Mouse (Mus musculus) neural tube, embryonic 15.5 days (tissue): ENCODE results near the gene Slx1b. TPM values are rescaled to one million over a fixed set of nuclear protein-coding genes. Genes with fewer than 3 reads are reported as not detected.
"Not testable (repeated sequence)": the region's sequence is repeated elsewhere in the genome, so short reads cannot be mapped to it uniquely, and the experiment has no call there.

Experiments used
- ATAC-seq: fragments of 200-750 bp; cut with Nextera tagmentation; 2 replicates; pipeline ENCODE4 v1.8.0; 2017; ENCODE audit warnings: mild to moderate bottlenecking, moderate TSS enrichment, moderate library complexity; ENCODE audit not compliant: low FRiP score
- H3K27ac ChIP-seq: fragments of 300-500 bp; sonication (generic); replicated peaks from 2 replicates; pipeline ENCODE4 v1.5.1; 2015; ENCODE audit warnings: mild to moderate bottlenecking, inconsistent platforms
- H3K27me3 ChIP-seq: fragments of 300-500 bp; sonication (generic); replicated peaks from 2 replicates; pipeline ENCODE4 v1.6.1; 2015; ENCODE audit warnings: inconsistent platforms
- H3K36me3 ChIP-seq: fragments of 300-500 bp; sonication (generic); 2 replicates; pipeline ENCODE4 v1.6.1; 2015; ENCODE audit warnings: inconsistent platforms
- H3K4me1 ChIP-seq: fragments of 300-500 bp; sonication (generic); 2 replicates; pipeline ENCODE4 v1.6.1; 2015; ENCODE audit warnings: inconsistent platforms
- H3K4me2 ChIP-seq: fragments of 300-500 bp; sonication (generic); 2 replicates; pipeline ENCODE4 v1.6.1; 2015; ENCODE audit warnings: inconsistent platforms, mild to moderate bottlenecking, moderate library complexity
- H3K4me3 ChIP-seq: fragments of 300-500 bp; sonication (generic); replicated peaks from 2 replicates; pipeline ENCODE4 v1.5.1; 2015; ENCODE audit warnings: mild to moderate bottlenecking, inconsistent platforms
- H3K9ac ChIP-seq: fragments of 300-500 bp; sonication (generic); replicated peaks from 2 replicates; pipeline ENCODE4 v1.6.1; 2015; ENCODE audit warnings: mild to moderate bottlenecking, inconsistent platforms
- H3K9me3 ChIP-seq: fragments of 300-500 bp; sonication (generic); replicated peaks from 2 replicates; pipeline ENCODE4 v1.6.1; 2016; ENCODE audit warnings: inconsistent platforms
- WGBS: fragments of 180-500 bp; shearing (Covaris S2); methylation state at CpG from one replicate; pipeline ENCODE4 v1.1.7; 2015; ENCODE audit warnings: mixed read lengths; 5-methylcytosine and 5-hydroxymethylcytosine counted together
- polyA plus RNA-seq: library from polyadenylated mRNA; unstranded; fragments of >200 nt; fragmentation: Nextera tagmentation; extraction: Ambion mirVana; gene quantifications from 2 replicates; pipeline ENCODE4 v1.2.1, GENCODE M21; 2015

The Slx1b gene
- 13.9 and 18.2 TPM in 2 replicates for polyA plus RNA-seq

DNA sequence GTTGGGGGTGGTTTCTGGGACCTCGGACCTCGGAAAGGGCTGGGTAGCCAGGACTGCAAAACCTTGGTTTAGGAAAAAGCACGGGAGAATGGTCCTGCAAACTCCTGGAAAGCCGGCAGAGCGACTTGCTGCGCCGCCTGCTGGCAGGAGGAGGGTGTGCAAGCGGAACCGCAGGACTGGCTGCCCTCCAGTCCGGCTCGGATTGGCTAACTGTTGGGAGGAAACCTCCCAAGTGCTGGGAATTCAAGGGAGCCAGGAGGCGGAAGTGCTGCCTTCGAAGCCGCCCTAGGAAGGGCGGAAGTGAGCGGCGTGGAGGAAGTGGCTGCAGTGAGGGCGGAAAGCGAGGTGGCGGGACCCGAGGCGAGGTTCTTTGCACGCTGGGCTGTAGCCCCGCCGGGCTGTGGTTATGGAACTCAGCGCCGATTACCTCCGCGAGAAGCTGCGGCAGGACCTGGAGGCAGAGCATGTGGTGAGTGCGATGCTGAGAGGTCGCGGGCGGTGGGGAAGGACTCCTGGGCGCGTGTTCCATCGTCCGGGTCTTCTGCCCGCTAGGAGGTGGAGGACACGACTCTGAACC lies at the start of gene Slx1b:
Gene Slx1b, minus strand, starts transcription at position 154 of the 577 bp plus-strand sequence.
- Histone ChIP-seq H3K4me3 (peak within 1 kb of the TSS; percentile 88), H3K9ac (peak within 1 kb of the TSS; percentile 97), H3K9me3 (no peaks in the 10 kb centered on the region), H3K4me2 (peak within 1 kb of the TSS; percentile 95), H3K27ac (peak within 1 kb of the TSS; percentile 97), H3K36me3 (peaks cover 46% of the 10 kb centered on the region), H3K27me3 (no peaks in the 10 kb centered on the region), H3K4me1 (peaks cover 50% of the 10 kb centered on the region)
- peak; percentile 96 for ATAC-seq
- WGBS = 0% methylated on average over 40 of the region's 40 CpGs

DNA sequence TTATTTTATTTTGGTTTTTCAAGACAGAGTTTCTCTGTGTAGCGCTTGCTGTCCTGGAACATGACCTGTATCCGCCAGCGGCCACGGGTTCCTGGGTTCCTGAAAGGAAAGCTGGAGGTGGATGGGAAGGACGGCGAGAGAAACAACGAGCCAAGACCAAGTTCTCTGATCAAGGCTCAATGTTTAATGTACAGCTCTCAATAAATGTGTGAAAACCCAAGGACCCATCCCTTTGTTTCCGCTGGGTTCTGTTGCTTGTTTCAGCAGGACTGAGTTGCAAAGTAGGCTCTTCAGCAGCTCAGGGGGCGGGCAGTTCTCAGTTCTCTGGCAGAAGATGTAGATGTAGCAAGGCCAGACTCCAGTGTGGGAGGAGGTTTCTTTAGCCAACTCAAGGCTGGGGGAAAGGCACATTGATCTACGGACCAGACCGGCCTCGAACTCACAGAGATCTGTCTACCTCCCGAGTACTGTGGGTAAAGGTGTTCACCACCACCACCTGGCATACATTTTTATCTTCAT lies 46.4 kb upstream of the Slx1b start:
- Histone ChIP-seq H3K27ac (no peak overlapping the region), H3K9me3 (no peaks in the 10 kb centered on the region), H3K9ac (no peak overlapping the region), H3K36me3 (no peaks in the 10 kb centered on the region), H3K27me3 (no peaks in the 10 kb centered on the region), H3K4me3 (no peak overlapping the region), H3K4me1 (no peaks in the 10 kb centered on the region), H3K4me2 (no peak overlapping the region)
- WGBS = 94% methylated on average over 13 of the region's 13 CpGs
- ATAC-seq = no peak

DNA sequence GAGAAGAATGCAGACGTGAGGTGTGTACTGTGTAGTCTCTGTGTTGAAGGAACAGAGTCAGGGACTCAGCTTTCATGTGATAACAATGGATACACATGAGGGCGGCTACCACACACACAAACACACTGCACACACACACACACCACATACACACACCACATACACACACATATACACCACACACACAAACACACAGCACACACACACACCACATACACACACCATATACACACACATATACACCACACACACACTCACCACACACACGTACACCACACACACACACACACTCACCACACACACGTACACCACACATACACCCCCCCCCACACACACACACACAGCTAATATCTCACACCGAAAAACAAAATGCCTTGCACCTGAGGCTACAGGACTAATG lies 45.9 kb upstream of the Slx1b start:
- Histone ChIP-seq H3K27me3 (no peaks in the 10 kb centered on the region), H3K27ac (no peak overlapping the region), H3K9me3 (no peaks in the 10 kb centered on the region), H3K4me1 (no peaks in the 10 kb centered on the region), H3K9ac (no peak overlapping the region), H3K36me3 (no peaks in the 10 kb centered on the region), H3K4me3 (no peak overlapping the region), H3K4me2 (no peak overlapping the region)
- ATAC-seq = no peak
- 89% methylated on average over 5 of the region's 5 CpGs for WGBS

- Histone ChIP-seq H3K9me3 (no peaks in the 10 kb centered on the region), H3K36me3 (no peaks in the 10 kb centered on the region), H3K4me2 (no peak overlapping the region), H3K9ac (no peak overlapping the region), H3K27me3 (no peaks in the 10 kb centered on the region), H3K4me1 (no peaks in the 10 kb centered on the region), H3K27ac (no peak overlapping the region), H3K4me3 (no peak overlapping the region)
- 80% methylated on average over 5 of the region's 5 CpGs for WGBS
- ATAC-seq = no peak
Measured at GRCm38 (mm10) chr7:126740977-126741376, 45.4 kb upstream of the Slx1b start.

DNA sequence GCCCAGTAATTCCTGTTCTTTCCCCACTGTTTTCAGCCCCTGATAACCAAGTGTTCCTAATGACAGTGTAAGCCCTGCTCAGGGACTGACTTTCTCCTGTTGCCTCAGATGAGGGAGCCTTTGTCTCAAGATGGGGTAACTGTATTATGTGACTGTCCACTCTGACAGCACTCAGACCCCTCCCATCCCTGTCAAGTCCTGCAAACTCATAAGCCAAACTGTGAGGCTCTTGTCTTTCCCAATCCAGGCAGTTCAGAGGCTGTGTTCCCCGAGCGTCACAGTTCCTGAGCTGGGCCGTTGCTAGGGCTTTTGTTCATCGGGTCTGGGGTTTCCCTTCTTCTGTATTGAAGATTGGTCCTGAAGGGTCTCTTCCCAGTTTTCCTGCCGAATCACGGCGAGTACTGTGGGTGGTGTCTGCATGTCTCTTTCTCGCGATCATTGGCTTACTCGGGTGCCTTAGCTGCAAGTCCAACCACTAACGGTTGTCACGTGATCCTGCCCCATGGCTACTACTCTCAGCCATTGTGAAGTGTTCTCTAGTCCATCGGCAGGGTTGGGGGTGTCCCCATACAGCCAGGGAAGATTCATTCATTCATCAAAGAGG lies 44.6 kb upstream of the Slx1b start:
- Histone ChIP-seq H3K36me3 (no peaks in the 10 kb centered on the region), H3K27me3 (no peaks in the 10 kb centered on the region), H3K9me3 (no peaks in the 10 kb centered on the region), H3K9ac (no peak overlapping the region), H3K4me3 (no peak overlapping the region), H3K4me1 (no peaks in the 10 kb centered on the region), H3K4me2 (no peak overlapping the region), H3K27ac (no peak overlapping the region)
- no peak for ATAC-seq
- WGBS = 78% methylated on average over 13 of the region's 13 CpGs

DNA sequence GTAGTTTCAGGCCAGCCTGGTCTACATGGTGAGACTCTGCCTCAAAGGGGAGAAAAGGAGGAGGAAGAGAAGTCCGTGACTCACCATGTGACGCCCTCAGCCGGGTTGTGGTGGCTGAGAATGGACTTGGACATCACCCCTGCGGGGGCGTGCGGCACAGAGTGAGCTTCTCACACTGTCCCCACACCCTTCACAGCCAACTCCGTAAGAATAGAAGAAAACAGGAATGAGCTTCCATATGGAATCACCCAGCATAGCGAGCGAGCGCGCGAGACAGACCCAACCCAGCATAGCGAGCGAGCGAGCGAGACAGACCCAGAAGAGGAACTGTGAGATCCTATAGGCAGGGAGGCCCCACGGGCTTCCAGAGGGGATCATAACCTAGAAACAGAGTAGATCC lies 44.0 kb upstream of the Slx1b start:
- WGBS = 87% methylated on average over 17 of the region's 17 CpGs
- no peaks in the 10 kb centered on the region for H3K9me3 ChIP-seq
- no peaks in the 10 kb centered on the region for H3K36me3 ChIP-seq
- ATAC-seq = no peak
- H3K4me1 ChIP-seq = no peaks in the 10 kb centered on the region
- H3K4me2 ChIP-seq = no peak overlapping the region
- H3K4me3 ChIP-seq = no peak overlapping the region
- no peak overlapping the region for H3K9ac ChIP-seq
- H3K27ac ChIP-seq = no peak overlapping the region
- H3K27me3 ChIP-seq = no peaks in the 10 kb centered on the region

DNA sequence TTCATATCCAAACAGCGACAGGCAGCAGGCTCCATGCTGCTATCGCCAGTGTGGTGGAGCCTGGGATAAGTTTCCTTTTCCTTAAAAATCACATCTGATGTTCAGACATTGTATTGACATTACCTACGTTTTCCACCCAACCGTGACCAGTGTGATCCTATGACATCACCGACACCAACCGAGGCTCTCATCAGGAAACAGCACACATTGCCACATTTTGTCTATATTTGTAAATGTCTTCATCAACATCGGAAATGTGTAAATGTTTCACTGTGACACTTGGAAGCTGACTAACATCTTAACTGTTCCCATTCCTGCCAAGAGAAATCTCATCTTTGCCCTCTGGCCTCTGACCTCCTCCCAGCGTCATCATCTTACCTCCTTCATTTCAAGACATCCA lies 40.5 kb upstream of the Slx1b start:
- 84% methylated on average over 8 of the region's 8 CpGs for WGBS
- H3K4me1 ChIP-seq = no peaks in the 10 kb centered on the region
- H3K36me3 ChIP-seq = no peaks in the 10 kb centered on the region
- no peak overlapping the region for H3K4me2 ChIP-seq
- no peaks in the 10 kb centered on the region for H3K9me3 ChIP-seq
- no peak for ATAC-seq
- H3K9ac ChIP-seq = no peak overlapping the region
- H3K27me3 ChIP-seq = no peaks in the 10 kb centered on the region
- H3K27ac ChIP-seq = no peak overlapping the region
- no peak overlapping the region for H3K4me3 ChIP-seq

GRCm38 (mm10) chr7:126730256-126730789 lies 34.7 kb upstream of the Slx1b start:
- H3K4me1 ChIP-seq, H3K27me3 ChIP-seq, H3K36me3 ChIP-seq, H3K27ac ChIP-seq, H3K9me3 ChIP-seq, ATAC-seq, H3K4me2 ChIP-seq, H3K9ac ChIP-seq, H3K4me3 ChIP-seq: not testable (repeated sequence)
- 87% methylated on average over 4 of the region's 4 CpGs for WGBS

GRCm38 (mm10) chr7:126725667-126726066 lies 30.1 kb upstream of the Slx1b start:
- 84% methylated on average over 5 of the region's 5 CpGs for WGBS
- no peak overlapping the region for H3K4me3 ChIP-seq
- no peak overlapping the region for H3K27ac ChIP-seq
- ATAC-seq = no peak
- no peaks in the 10 kb centered on the region for H3K9me3 ChIP-seq
- no peak overlapping the region for H3K4me2 ChIP-seq
- no peaks in the 10 kb centered on the region for H3K4me1 ChIP-seq
- no peak overlapping the region for H3K9ac ChIP-seq
- no peaks in the 10 kb centered on the region for H3K27me3 ChIP-seq
- H3K36me3 ChIP-seq = no peaks in the 10 kb centered on the region

DNA sequence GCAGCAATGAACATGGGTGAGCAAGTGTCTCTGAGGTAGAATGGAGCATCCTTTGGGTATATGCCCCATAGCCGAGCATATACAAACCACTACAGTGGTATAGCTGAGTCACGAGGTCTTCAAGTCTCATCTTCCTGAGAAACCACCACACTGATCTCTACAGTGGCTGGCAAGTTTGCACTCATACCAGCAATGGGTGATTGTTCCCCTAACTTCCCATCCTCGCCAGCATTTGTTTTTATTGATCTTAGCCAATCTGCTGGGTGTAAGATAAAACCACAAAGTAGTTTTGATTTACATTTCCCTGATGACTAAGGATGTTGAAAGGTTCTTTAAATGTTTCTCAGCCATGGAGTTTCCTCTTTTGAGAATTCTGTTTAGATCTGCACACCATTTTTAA lies 29.5 kb upstream of the Slx1b start:
- Histone ChIP-seq H3K36me3 (no peaks in the 10 kb centered on the region), H3K4me3 (no peak overlapping the region), H3K4me1 (no peaks in the 10 kb centered on the region), H3K4me2 (no peak overlapping the region), H3K9ac (no peak overlapping the region), H3K27ac (no peak overlapping the region), H3K27me3 (no peaks in the 10 kb centered on the region), H3K9me3 (no peaks in the 10 kb centered on the region)
- no peak for ATAC-seq
- WGBS = 80% methylated on average over 3 of the region's 3 CpGs

DNA sequence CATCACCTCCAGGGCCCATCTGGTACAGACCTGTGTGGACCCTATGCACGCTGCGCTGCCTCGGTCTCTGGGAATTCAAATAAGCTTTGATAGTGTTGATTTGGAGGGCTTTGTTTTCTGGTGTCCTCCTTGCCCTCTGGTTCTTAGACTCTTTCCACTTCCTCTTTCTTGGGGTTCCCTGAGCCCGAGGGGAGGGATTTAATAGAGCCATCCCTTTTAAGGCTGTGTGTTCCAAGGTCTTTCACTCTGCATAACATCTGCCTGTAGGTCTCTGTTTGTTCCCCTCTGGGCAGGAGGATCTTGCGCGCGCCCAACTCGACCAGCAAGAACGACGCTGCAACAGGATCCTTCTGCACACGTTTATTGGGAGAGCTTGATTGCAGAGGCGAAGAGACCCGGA lies 26.1 kb upstream of the Slx1b start:
- H3K4me2 ChIP-seq = no peak overlapping the region
- H3K9me3 ChIP-seq = no peaks in the 10 kb centered on the region
- H3K27me3 ChIP-seq = no peaks in the 10 kb centered on the region
- no peak overlapping the region for H3K27ac ChIP-seq
- H3K4me3 ChIP-seq = no peak overlapping the region
- ATAC-seq = no peak
- 93% methylated on average over 13 of the region's 13 CpGs for WGBS
- no peak overlapping the region for H3K9ac ChIP-seq
- H3K36me3 ChIP-seq = no peaks in the 10 kb centered on the region
- H3K4me1 ChIP-seq = no peaks in the 10 kb centered on the region

- Histone ChIP-seq H3K27ac (no peak overlapping the region), H3K9me3 (no peaks in the 10 kb centered on the region), H3K36me3 (no peaks in the 10 kb centered on the region), H3K4me2 (no peak overlapping the region), H3K4me1 (no peaks in the 10 kb centered on the region), H3K4me3 (no peak overlapping the region), H3K27me3 (no peaks in the 10 kb centered on the region), H3K9ac (no peak overlapping the region)
- WGBS = 97% methylated on average over 5 of the region's 5 CpGs
- no peak for ATAC-seq
Measured at GRCm38 (mm10) chr7:126718787-126719337, 23.3 kb upstream of the Slx1b start.
